12 mouse cellular contexts compared by ENCODE assay signal in genomic region chr9:84194716-84195115, GRCm38 (mm10).
DNase-seq lines count a peak whose midpoint lies in the region; ATAC-seq lines count a peak whose summit lies in the region.
"Had no signal": no experiment of that assay in that cellular context is flagged by ENCODE, and none has a peak within 500 bp of the region (broad histone marks: within the 10 kb centered on the region; RNA-seq: fewer than 3 reads in every experiment).

No protein-coding gene starts in this region.

- H3K36me3 ChIP-seq in midbrain, embryonic 16.5 days (ENCODE audit: control insufficient read depth, insufficient read depth, low read length) = no peaks in the 10 kb centered on the region
- no peaks in the 10 kb centered on the region for H3K36me3 ChIP-seq in midbrain, embryonic 10.5 days
- no peaks in the 10 kb centered on the region for H3K36me3 ChIP-seq in heart, embryonic 10.5 days

- H3K9me3 ChIP-seq in midbrain, embryonic 16.5 days (replicated peaks; ENCODE audit: control insufficient read depth, low read length, poor library complexity, severe bottlenecking) = no peaks in the 10 kb centered on the region
- H3K9me3 ChIP-seq in midbrain, embryonic 10.5 days (replicated peaks) = no peaks in the 10 kb centered on the region
- H3K9me3 ChIP-seq in heart, embryonic 10.5 days = no peaks in the 10 kb centered on the region

- WGBS in midbrain, embryonic 16.5 days = 86% methylated on average over 4 of the region's 4 CpGs
- WGBS in midbrain, embryonic 10.5 days = 89% methylated on average over 4 of the region's 4 CpGs
- 79% methylated on average over 4 of the region's 4 CpGs for WGBS in heart, embryonic 10.5 days

- no peak overlapping the region for H3K4me2 ChIP-seq in midbrain, embryonic 16.5 days (ENCODE audit: low read length)

- no peak overlapping the region for H3K4me3 ChIP-seq in midbrain, embryonic 16.5 days (ENCODE audit: low read depth, low read length)
- H3K4me3 ChIP-seq in midbrain, embryonic 10.5 days = no peak overlapping the region
- no peak overlapping the region for H3K4me3 ChIP-seq in heart, embryonic 10.5 days
- H3K4me3 ChIP-seq: heart, adult 2 months had no signal

- H3K4me1 ChIP-seq in midbrain, embryonic 16.5 days (ENCODE audit: control insufficient read depth, insufficient read depth, low read length) = no peaks in the 10 kb centered on the region
- H3K4me1 ChIP-seq in midbrain, embryonic 10.5 days = peaks cover 2% of the 10 kb centered on the region; the same call in 1 of the 2 replicates
- H3K4me1 ChIP-seq in heart, embryonic 10.5 days = no peaks in the 10 kb centered on the region

- ATAC-seq in midbrain, embryonic 16.5 days = peak; percentile 42; the same call in 1 of the 2 replicates

- no peak overlapping the region for H3K9ac ChIP-seq in midbrain, embryonic 16.5 days (ENCODE audit: low read depth, low read length)
- H3K9ac ChIP-seq: liver, embryonic 14.5 days had no signal

- intact Hi-C loops in heart, postnatal 25 days (cut with DNase I) = no loop called here

- DNase-seq in heart, adult 11 months = peak; percentile 78
- no peak for DNase-seq in heart, postnatal 25 days (ENCODE audit: low spot score)
- DNase-seq in midbrain, embryonic 10.5 days (ENCODE audit: low spot score) = no peak
- DNase-seq in layer of hippocampus, postnatal 36 days = peak; percentile 7 to 9
- peak; percentile 73 for DNase-seq in telencephalon, adult 2 months (ENCODE audit: low read depth, low spot score)
- no peak for DNase-seq in ovary, postnatal 14 days (ENCODE audit: low spot score)
- DNase-seq in heart, embryonic 10.5 days (ENCODE audit: low spot score) = no peak
- DNase-seq: kidney, postnatal 10 days had no signal

- no peak overlapping the region for H3K27ac ChIP-seq in midbrain, embryonic 16.5 days (ENCODE audit: low read length)
- no peak overlapping the region for H3K27ac ChIP-seq in midbrain, embryonic 10.5 days (replicated peaks)
- no peak overlapping the region for H3K27ac ChIP-seq in heart, embryonic 10.5 days
- H3K27ac ChIP-seq: heart, adult 2 months; liver, embryonic 14.5 days; macrophage had no signal

- H3K27me3 ChIP-seq in midbrain, embryonic 16.5 days (ENCODE audit: control insufficient read depth, insufficient read depth, low read depth, low read length) = no peaks in the 10 kb centered on the region
- no peaks in the 10 kb centered on the region for H3K27me3 ChIP-seq in midbrain, embryonic 10.5 days (ENCODE audit: low read depth, poor library complexity, severe bottlenecking)
- H3K27me3 ChIP-seq in heart, embryonic 10.5 days (ENCODE audit: insufficient read depth, poor library complexity, severe bottlenecking) = no peaks in the 10 kb centered on the region

Comparison
In these comparisons a context has a peak if more than half of its experiments do, and no peak if none do; other contexts are left out.
1. DNase-seq: peak in heart, adult 11 months (single experiment), layer of hippocampus, postnatal 36 days (2 of 2) and telencephalon, adult 2 months (single experiment); none in heart, postnatal 25 days (single experiment), midbrain, embryonic 10.5 days (single experiment), ovary, postnatal 14 days (single experiment) and heart, embryonic 10.5 days (single experiment).